Mouse (Mus musculus) cerebellum, postnatal 4 days (tissue): ENCODE results near the gene Osbpl5.

Source experiments
- DNase-seq, 2 experiments: peaks; one replicate each; pipeline ENCODE4 v3.0.0; 2022; ENCODE audit warnings: low spot score in 2 of 2, mixed read lengths in 1 of 2

Osbpl5 gene

GRCm38 (mm10) chr7:143755357-143756124, 1.2 kb downstream of the Osbpl5 start:
- DNase-seq, result no peak

GRCm38 (mm10) chr7:143753990-143754715, 2.6 kb downstream of the Osbpl5 start:
- DNase-seq, result peak in 1 of 2 experiments; percentile 61

GRCm38 (mm10) chr7:143752606-143753005, 4.2 kb downstream of the Osbpl5 start:
- DNase-seq, result no peak

- DNase-seq, result no peak
Measured at GRCm38 (mm10) chr7:143752056-143752455, 4.7 kb downstream of the Osbpl5 start.

- no peak for DNase-seq
Measured at GRCm38 (mm10) chr7:143751380-143751779, 5.4 kb downstream of the Osbpl5 start.

GRCm38 (mm10) chr7:143749045-143749444, 7.7 kb downstream of the Osbpl5 start:
- DNase-seq, result no peak

GRCm38 (mm10) chr7:143748041-143748868, 8.5 kb downstream of the Osbpl5 start:
- peak; percentile 91 to 95 for DNase-seq

- DNase-seq, result no peak
Measured at GRCm38 (mm10) chr7:143740653-143741052, 16.1 kb downstream of the Osbpl5 start.

- peak; percentile 65 to 78 for DNase-seq
Measured at GRCm38 (mm10) chr7:143739511-143740461, 17.0 kb downstream of the Osbpl5 start.

GRCm38 (mm10) chr7:143738601-143739006, 18.2 kb downstream of the Osbpl5 start:
- peak in 1 of 2 experiments; percentile 52 for DNase-seq

- DNase-seq, result no peak
Measured at GRCm38 (mm10) chr7:143738194-143738593, 18.6 kb downstream of the Osbpl5 start.

- no peak for DNase-seq
Measured at GRCm38 (mm10) chr7:143733746-143734145, 23.0 kb downstream of the Osbpl5 start.

GRCm38 (mm10) chr7:143729886-143730285, 26.9 kb downstream of the Osbpl5 start:
- DNase-seq, result no peak

- DNase-seq, result no peak
Measured at GRCm38 (mm10) chr7:143726396-143726795, 30.4 kb downstream of the Osbpl5 start.

- DNase-seq, result no peak
Measured at GRCm38 (mm10) chr7:143723841-143724240, 32.9 kb downstream of the Osbpl5 start.

GRCm38 (mm10) chr7:143722646-143723045, 34.1 kb downstream of the Osbpl5 start:
- no peak for DNase-seq

- DNase-seq, result no peak
Measured at GRCm38 (mm10) chr7:143717811-143718210, 39.0 kb downstream of the Osbpl5 start.

- no peak for DNase-seq
Measured at GRCm38 (mm10) chr7:143713421-143713820, 43.4 kb downstream of the Osbpl5 start.

- DNase-seq, result no peak
Measured at GRCm38 (mm10) chr7:143712771-143713348, 43.9 kb downstream of the Osbpl5 start.

GRCm38 (mm10) chr7:143712023-143712422, 44.8 kb downstream of the Osbpl5 start:
- no peak for DNase-seq

GRCm38 (mm10) chr7:143711381-143711780, 45.4 kb downstream of the Osbpl5 start:
- DNase-seq, result no peak
